Mouse (Mus musculus) testis, adult 2 months (tissue): ENCODE results near the gene Nr4a3.

Experiments
- CTCF ChIP-seq: fragments of 200-500 bp; IDR thresholded peaks from 2 replicates; pipeline ENCODE4 v1.5.1; 2012; ENCODE audit warnings: low read depth, mild to moderate bottlenecking, inconsistent platforms, low read length, moderate library complexity; ENCODE audit not compliant: control insufficient read depth, insufficient read depth, insufficient replicate concordance
- POLR2A ChIP-seq: fragments of 200-500 bp; IDR thresholded peaks from 2 replicates; pipeline ENCODE4 v1.6.1; 2012; ENCODE audit warnings: low read depth, mild to moderate bottlenecking, inconsistent platforms, low read length, moderate library complexity; ENCODE audit not compliant: control insufficient read depth

DNA sequence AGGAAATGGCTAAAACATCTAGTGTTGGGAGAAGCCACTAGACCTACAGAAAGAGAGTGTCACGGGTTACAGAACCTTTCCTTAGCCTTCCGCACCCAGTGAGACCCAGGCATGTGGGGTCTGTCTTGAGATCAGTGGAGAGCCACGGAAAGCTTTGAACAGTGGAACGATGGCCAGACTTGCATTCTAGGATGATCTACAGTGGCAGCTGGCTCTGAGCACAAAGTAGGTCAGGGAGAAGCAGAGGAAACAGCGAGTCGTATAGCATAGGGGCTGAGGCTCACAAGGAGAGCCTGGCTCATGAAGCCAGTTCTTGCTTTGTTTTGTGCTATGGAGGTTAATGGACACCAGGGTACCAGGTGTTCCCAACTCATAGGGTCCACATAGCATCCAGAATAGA, 28.4 kb downstream of the Nr4a3 start:
- TF ChIP-seq POLR2A (no peak), CTCF (no peak)
